Mouse (Mus musculus) telencephalon, adult 2 months (tissue): ENCODE measurements around the gene Olfr49.
"Not testable (repeated sequence)": the region's sequence is repeated elsewhere in the genome, so short reads cannot be mapped to it uniquely, and the experiment has no call there.

Source experiments
- DNase-seq: peaks from one replicate; pipeline ENCODE4 v3.0.0-alpha.2; 2011; ENCODE audit warnings: low read depth, low spot score

Gene Olfr49

DNA sequence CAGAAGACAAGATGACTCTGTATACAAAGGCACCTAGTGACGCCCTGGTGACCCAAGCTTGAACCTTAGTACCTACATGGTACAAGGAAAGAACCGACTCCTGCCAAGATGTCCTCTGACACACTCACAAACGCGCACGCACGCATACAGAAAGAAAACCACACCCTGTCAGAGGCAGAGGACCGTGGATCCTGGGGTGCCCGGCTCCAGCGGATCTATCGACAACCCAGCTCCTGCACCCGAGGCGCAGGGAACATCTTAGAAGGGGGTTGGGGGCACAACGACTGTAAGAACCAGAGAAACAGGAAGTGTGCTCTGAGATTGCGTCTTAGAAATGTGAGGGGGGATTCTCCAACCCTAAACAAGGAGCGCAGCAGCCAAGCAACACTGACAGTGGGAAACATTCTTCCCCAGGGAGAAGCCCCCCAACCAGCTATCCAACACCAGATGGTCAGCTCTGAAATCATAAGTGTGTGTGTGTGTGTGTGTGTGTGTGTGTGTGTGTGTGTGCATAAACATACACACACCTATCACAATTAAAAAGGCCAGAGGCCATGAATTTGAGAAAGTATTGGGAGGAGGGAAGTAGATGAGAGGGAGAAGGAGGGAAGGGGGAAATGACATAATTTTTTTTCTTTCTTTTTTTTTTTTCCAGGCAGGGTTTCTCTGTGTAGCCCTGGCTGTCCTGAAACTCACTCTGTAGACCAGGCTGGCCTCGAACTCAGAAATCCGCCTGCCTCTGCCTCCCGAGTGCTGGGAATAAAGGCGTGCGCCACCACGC, 53.4 kb downstream of the Olfr49 start:
- DNase-seq: no peak

DNA sequence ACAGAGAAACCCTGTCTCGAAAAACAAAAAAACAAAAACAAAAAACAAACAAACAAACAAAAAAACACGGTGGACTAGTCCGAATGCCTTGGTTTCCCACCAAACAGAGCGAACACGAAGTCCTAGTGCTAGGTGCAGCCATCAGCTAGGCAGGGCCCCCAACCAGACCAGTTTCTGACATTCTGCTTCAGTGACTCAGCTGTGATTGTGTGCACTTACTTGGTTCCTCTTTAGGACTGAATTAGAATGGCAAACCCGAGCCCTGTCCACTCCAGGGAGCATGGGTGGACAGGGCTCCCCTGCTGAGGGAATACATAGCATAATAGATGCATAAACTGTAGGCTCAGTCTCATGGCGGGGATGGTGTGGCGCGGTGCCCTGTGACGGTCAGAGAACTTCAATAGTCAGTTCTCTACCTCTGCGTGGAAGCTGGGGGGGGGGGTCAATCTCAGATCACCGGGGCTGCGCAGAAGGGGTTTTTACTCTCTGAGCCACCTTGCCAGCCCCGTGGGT, 54.0 kb downstream of the Olfr49 start:
- no peak for DNase-seq

DNA sequence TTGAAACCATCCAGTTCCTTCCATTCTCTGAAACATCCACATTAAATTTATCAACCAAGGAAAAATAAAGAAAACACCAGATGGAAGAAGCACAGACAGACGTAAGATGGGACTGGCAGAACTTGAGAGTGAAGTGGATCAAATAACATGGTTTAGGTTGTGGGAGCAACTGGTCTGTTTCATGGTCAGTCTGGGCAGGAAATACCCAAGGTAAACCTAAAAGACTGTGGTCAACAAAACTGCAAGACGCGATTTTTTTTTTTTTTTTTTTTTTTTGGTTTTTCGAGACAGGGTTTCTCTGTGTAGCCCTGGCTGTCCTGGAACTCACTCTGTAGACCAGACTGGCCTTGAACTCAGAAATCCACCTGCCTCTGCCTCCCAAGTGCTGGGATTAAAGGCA, 54.9 kb downstream of the Olfr49 start:
- DNase-seq: not testable (repeated sequence)

DNA sequence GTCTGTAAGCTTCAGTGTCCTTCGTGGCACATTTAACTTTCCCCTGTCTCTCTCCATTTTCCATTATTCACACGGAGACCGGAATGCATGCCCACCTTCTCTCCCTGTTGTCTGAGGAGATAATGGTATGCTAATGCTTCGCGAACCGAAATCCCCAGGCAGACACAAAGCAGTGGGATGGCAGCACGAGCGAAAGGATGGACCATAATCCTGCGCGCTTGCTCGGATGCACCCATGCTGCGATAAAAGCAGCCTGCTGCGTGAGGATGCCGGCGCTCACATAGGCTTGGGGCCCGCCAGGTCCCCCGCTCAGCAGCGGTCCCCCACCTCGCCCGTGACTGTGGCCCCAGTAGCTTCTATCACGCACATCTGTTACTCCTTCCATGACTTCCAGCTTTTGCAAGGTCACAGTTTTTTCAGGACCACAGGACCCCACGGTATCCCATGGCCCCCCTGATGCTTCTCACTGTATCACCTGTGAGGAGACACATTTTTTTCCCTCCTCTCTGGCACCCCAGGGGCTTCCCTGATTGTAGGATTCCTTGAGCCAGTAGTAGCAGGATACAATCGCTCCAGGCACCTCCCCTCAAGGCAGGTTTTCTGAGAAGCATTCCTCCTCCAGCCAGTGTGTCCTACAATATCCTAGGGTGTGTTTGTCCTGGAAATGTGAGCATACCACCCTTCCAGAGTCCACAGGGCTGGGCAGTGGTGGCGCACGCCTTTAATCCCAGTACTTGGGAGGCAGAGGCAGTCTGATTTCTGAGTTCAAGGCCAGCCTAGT, 55.6 kb downstream of the Olfr49 start:
- no peak for DNase-seq

DNA sequence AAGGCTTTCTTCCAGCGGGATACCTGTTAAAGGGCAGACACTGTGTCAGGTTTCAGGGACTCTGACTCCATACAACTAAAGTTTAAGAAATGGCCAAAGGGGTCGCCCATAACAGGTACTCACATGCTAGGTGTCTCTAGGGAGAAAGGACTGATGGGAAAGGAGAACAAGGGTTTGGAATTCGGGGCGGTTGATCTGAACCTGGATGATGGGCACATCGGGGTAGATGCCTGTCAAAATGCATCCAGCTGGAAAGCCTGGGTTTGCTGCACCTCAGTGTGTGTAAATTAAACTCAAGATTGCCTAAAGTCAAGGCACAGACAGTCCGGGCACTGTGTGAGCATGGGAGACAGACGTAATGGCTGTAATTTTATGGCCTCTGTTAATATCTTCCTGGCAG, 56.2 kb downstream of the Olfr49 start:
- no peak for DNase-seq
